Mouse (Mus musculus): ENCODE data around the gene Psme2.

The Psme2 gene

GRCm38 (mm10) chr14:55567496-55567895, 23.4 kb downstream of the Psme2 start:
- DNase-seq (ENCODE audit: low spot score in 2 of 2), result no peak

- DNase-seq (ENCODE audit: low spot score in 2 of 2), result no peak
Measured at GRCm38 (mm10) chr14:55565748-55566147, 25.2 kb downstream of the Psme2 start.

- DNase-seq (ENCODE audit: low spot score in 2 of 2), result no peak
Measured at GRCm38 (mm10) chr14:55563249-55563648, 27.7 kb downstream of the Psme2 start.

GRCm38 (mm10) chr14:55561860-55562259, 29.1 kb downstream of the Psme2 start:
- DNase-seq (ENCODE audit: low spot score in 2 of 2), result no peak

GRCm38 (mm10) chr14:55560202-55561073, 30.5 kb downstream of the Psme2 start, which contains the start of gene A730061H03Rik:
Gene A730061H03Rik, minus strand, starts transcription at chr14:55560406.
- peak; percentile 98 to 99 for DNase-seq (ENCODE audit: low spot score in 2 of 2)

GRCm38 (mm10) chr14:55559799-55560201, 31.1 kb downstream of the Psme2 start, which contains the start of gene Dcaf11:
Gene Dcaf11, plus strand, starts transcription at chr14:55560006.
- DNase-seq (ENCODE audit: low spot score in 2 of 2), result peak; percentile 83 to 84

- DNase-seq (ENCODE audit: low spot score in 2 of 2), result no peak
Measured at GRCm38 (mm10) chr14:55558740-55559448, 32.0 kb downstream of the Psme2 start.

GRCm38 (mm10) chr14:55557587-55557986, 33.3 kb downstream of the Psme2 start:
- DNase-seq (ENCODE audit: low spot score in 2 of 2), result no peak

- peak in 1 of 2 experiments; percentile 51 for DNase-seq (ENCODE audit: low spot score in 2 of 2)
Measured at GRCm38 (mm10) chr14:55557003-55557402, 33.9 kb downstream of the Psme2 start.

- no peak for DNase-seq (ENCODE audit: low spot score in 2 of 2)
Measured at GRCm38 (mm10) chr14:55555788-55556187, 35.1 kb downstream of the Psme2 start.

- DNase-seq (ENCODE audit: low spot score in 2 of 2), result no peak
Measured at GRCm38 (mm10) chr14:55554635-55555034, 36.3 kb downstream of the Psme2 start.

- DNase-seq (ENCODE audit: low spot score in 2 of 2), result no peak
Measured at GRCm38 (mm10) chr14:55551794-55552193, 39.1 kb downstream of the Psme2 start.

- DNase-seq (ENCODE audit: low spot score in 2 of 2), result no peak
Measured at GRCm38 (mm10) chr14:55551347-55551746, 39.6 kb downstream of the Psme2 start.

- no peak for DNase-seq (ENCODE audit: low spot score in 2 of 2)
Measured at GRCm38 (mm10) chr14:55550191-55550590, 40.7 kb downstream of the Psme2 start.

GRCm38 (mm10) chr14:55544334-55544733, 46.6 kb downstream of the Psme2 start:
- no peak for DNase-seq (ENCODE audit: low spot score in 2 of 2)

GRCm38 (mm10) chr14:55542268-55542667, 48.6 kb downstream of the Psme2 start:
- DNase-seq (ENCODE audit: low spot score in 2 of 2), result no peak

- DNase-seq (ENCODE audit: low spot score in 2 of 2), result peak; percentile 53 to 70
Measured at GRCm38 (mm10) chr14:55540787-55541321, 50.1 kb downstream of the Psme2 start.

GRCm38 (mm10) chr14:55540067-55540786, 50.7 kb downstream of the Psme2 start, which contains the start of gene Pck2:
Gene Pck2, plus strand, starts transcription at chr14:55540266.
- peak; percentile 69 to 76 for DNase-seq (ENCODE audit: low spot score in 2 of 2)

Measured in right cerebral cortex, postnatal 36 days (tissue).